13 mouse cellular contexts compared by ENCODE assay signal in the genomic region with DNA sequence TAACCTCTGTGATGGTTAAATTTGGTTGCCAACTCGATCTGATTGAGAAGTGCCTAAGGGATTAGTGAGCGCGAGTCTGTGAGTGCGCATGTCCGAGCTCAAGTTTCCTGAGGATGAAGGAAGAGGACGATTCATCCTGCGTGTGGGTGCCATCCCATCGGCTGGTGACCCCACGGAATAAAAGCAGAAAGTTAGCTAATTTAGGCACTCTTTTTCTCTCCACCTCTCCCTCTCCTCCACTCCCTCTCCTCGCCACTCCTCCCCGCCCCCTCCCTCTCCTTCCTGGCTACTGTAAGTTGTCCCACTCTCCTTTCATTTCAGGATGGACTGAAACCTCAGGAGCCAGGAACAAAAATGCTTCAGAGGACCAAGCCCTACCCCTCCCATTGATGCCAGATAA.
DNase-seq lines count a peak whose midpoint lies in the region; ATAC-seq and TF ChIP-seq lines count a peak whose summit lies in the region.
"Had no signal": no experiment of that assay in that cellular context is flagged by ENCODE, and none has a peak within 500 bp of the region (broad histone marks: within the 10 kb centered on the region; RNA-seq: fewer than 3 reads in every experiment).

No protein-coding gene starts in this region.

- no peaks in the 10 kb centered on the region for H3K36me3 ChIP-seq in hindbrain, embryonic 14.5 days (replicated peaks; ENCODE audit: control insufficient read depth, insufficient read depth)
- no peaks in the 10 kb centered on the region for H3K36me3 ChIP-seq in hindbrain, embryonic 11.5 days (ENCODE audit: control insufficient read depth, insufficient read depth, low read length)
- H3K36me3 ChIP-seq in lung, embryonic 14.5 days (ENCODE audit: insufficient read depth), result no peaks in the 10 kb centered on the region
- no peaks in the 10 kb centered on the region for H3K36me3 ChIP-seq in ES-E14 (ENCODE audit: control insufficient read depth, insufficient read depth, low read length, poor library complexity, severe bottlenecking)
- H3K36me3 ChIP-seq: limb, embryonic 12.5 days; lung, embryonic 15.5 days had no signal

- TF ChIP-seq CTCF in lung, embryonic 14.5 days (IDR thresholded peaks at IDR 0.05; ENCODE audit: low read depth), result no peak

- no peaks in the 10 kb centered on the region for H3K27me3 ChIP-seq in hindbrain, embryonic 14.5 days (ENCODE audit: control insufficient read depth, insufficient read depth, low read length)
- no peaks in the 10 kb centered on the region for H3K27me3 ChIP-seq in hindbrain, embryonic 11.5 days (ENCODE audit: control insufficient read depth, insufficient read depth, low read length)
- H3K27me3 ChIP-seq in lung, embryonic 14.5 days (ENCODE audit: insufficient read depth, low read length), result no peaks in the 10 kb centered on the region
- H3K27me3 ChIP-seq: limb, embryonic 12.5 days; lung, embryonic 15.5 days; Patski had no signal

- no peak overlapping the region for H3K27ac ChIP-seq in hindbrain, embryonic 14.5 days
- H3K27ac ChIP-seq in hindbrain, embryonic 11.5 days (ENCODE audit: low read depth, low read length), result no peak overlapping the region
- H3K27ac ChIP-seq in lung, embryonic 14.5 days (ENCODE audit: low read depth), result no peak overlapping the region
- H3K27ac ChIP-seq in ES-E14 (ENCODE audit: insufficient read depth, low read depth, low read length, poor library complexity, severe bottlenecking), result peak overlapping the region; percentile 50; the same call in 1 of the 2 replicates
- no peak overlapping the region for H3K27ac ChIP-seq in brown adipose tissue, adult 24 weeks (replicated peaks; ENCODE audit: low read depth, low read length)
- H3K27ac ChIP-seq: limb, embryonic 12.5 days; lung, embryonic 15.5 days had no signal

- ATAC-seq in hindbrain, embryonic 14.5 days (ENCODE audit: low FRiP score), result no peak
- ATAC-seq in hindbrain, embryonic 11.5 days (ENCODE audit: low FRiP score), result no peak
- no peak for ATAC-seq in lung, embryonic 14.5 days (ENCODE audit: insufficient read depth)
- ATAC-seq: Patski had no signal

- in situ Hi-C loops in ES-E14 (cut with MboI; ENCODE audit: low sequenced_read_pairs in 2 of 2, unreplicated experiment in 2 of 2), result no loop called here

- H3K4me3 ChIP-seq in hindbrain, embryonic 14.5 days (replicated peaks; ENCODE audit: low read length), result peak overlapping the region; percentile 3; the same call in 1 of the 2 replicates
- no peak overlapping the region for H3K4me3 ChIP-seq in hindbrain, embryonic 11.5 days (ENCODE audit: low read depth, low read length)
- peak overlapping the region; percentile 30 for H3K4me3 ChIP-seq in lung, embryonic 14.5 days (ENCODE audit: low read depth, low read length)
- no peak overlapping the region for H3K4me3 ChIP-seq in ES-E14 (ENCODE audit: insufficient read depth in 1 of 2, low read depth in 1 of 2, low read length in 2 of 2, poor library complexity in 1 of 2, severe bottlenecking in 1 of 2)
- H3K4me3 ChIP-seq in brown adipose tissue, adult 24 weeks (ENCODE audit: insufficient read depth, low read depth, low read length), result peak overlapping the region; percentile 21
- H3K4me3 ChIP-seq: limb, embryonic 12.5 days; lung, embryonic 15.5 days had no signal

- peak overlapping the region; percentile 36 for H3K4me2 ChIP-seq in hindbrain, embryonic 14.5 days (replicated peaks)
- H3K4me2 ChIP-seq in hindbrain, embryonic 11.5 days (replicated peaks; ENCODE audit: low read depth, low read length), result no peak overlapping the region
- H3K4me2 ChIP-seq in lung, embryonic 14.5 days, result peak overlapping the region; percentile 57
- H3K4me2 ChIP-seq: limb, embryonic 12.5 days; lung, embryonic 15.5 days had no signal

- no peak for DNase-seq in hindbrain, embryonic 14.5 days (ENCODE audit: low spot score)
- DNase-seq in hindbrain, embryonic 11.5 days (ENCODE audit: low spot score), result no peak
- no peak for DNase-seq in lung, embryonic 14.5 days
- DNase-seq in lung, postnatal 25 days (ENCODE audit: low spot score), result no peak
- DNase-seq in ES-E14 (ENCODE audit: low read depth, low spot score), result no peak
- DNase-seq in spleen, postnatal 4 days (ENCODE audit: low spot score in 2 of 2), result no peak
- DNase-seq: cerebellum, adult 18-20 months; right cerebral cortex, adult 18-20 months; thymus, adult 2 months had no signal

- H3K4me1 ChIP-seq in hindbrain, embryonic 14.5 days (replicated peaks; ENCODE audit: control insufficient read depth, insufficient read depth, low read length), result no peaks in the 10 kb centered on the region
- H3K4me1 ChIP-seq in hindbrain, embryonic 11.5 days (replicated peaks; ENCODE audit: control insufficient read depth, insufficient read depth, low read length), result no peaks in the 10 kb centered on the region
- H3K4me1 ChIP-seq in lung, embryonic 14.5 days (ENCODE audit: insufficient read depth), result 0 out of 2 replicates have a peak, but pooled peaks cover 2% of the 10 kb centered on the region
- peaks cover 0 to 2% of the 10 kb centered on the region in 2 experiments; a peak in 2 of 4 replicates for H3K4me1 ChIP-seq in ES-E14 (ENCODE audit: control insufficient read depth in 2 of 2, insufficient read depth in 2 of 2, low read length in 2 of 2, poor library complexity in 1 of 2)
- H3K4me1 ChIP-seq in brown adipose tissue, adult 24 weeks (ENCODE audit: control insufficient read depth, insufficient read depth, insufficient read length, low read length), result no peaks in the 10 kb centered on the region; the same call in 1 of the 2 replicates
- H3K4me1 ChIP-seq: limb, embryonic 12.5 days; lung, embryonic 15.5 days had no signal

- WGBS in hindbrain, embryonic 14.5 days, result 37% methylated on average over 11 of the region's 11 CpGs
- no CpG with 5 or more reads among the region's 11 CpGs for WGBS in hindbrain, embryonic 11.5 days
- 15% methylated on average over 11 of the region's 11 CpGs for WGBS in lung, embryonic 14.5 days

- no peaks in the 10 kb centered on the region for H3K9me3 ChIP-seq in hindbrain, embryonic 14.5 days (ENCODE audit: control insufficient read depth, low read length)
- no peaks in the 10 kb centered on the region for H3K9me3 ChIP-seq in hindbrain, embryonic 11.5 days (ENCODE audit: control insufficient read depth, low read length)
- H3K9me3 ChIP-seq in lung, embryonic 14.5 days (ENCODE audit: low read depth, low read length), result no peaks in the 10 kb centered on the region
- no peaks in the 10 kb centered on the region for H3K9me3 ChIP-seq in ES-E14 (ENCODE audit: control insufficient read depth, insufficient read depth, low read depth, low read length)
- H3K9me3 ChIP-seq: limb, embryonic 12.5 days; lung, embryonic 15.5 days had no signal

- H3K9ac ChIP-seq in hindbrain, embryonic 14.5 days, result no peak overlapping the region
- no peak overlapping the region for H3K9ac ChIP-seq in hindbrain, embryonic 11.5 days (ENCODE audit: low read depth, low read length)
- H3K9ac ChIP-seq in lung, embryonic 14.5 days, result 0 out of 2 replicates have a peak overlapping the region, but pooled peaks have one; percentile 23
- no peak overlapping the region for H3K9ac ChIP-seq in ES-E14 (ENCODE audit: insufficient read depth, low read depth, low read length, poor library complexity, severe bottlenecking)
- H3K9ac ChIP-seq: limb, embryonic 12.5 days; lung, embryonic 15.5 days had no signal

TF ChIP-seq in ES-E14, 5 proteins besides CTCF, POLR2A, EP300 and RAD21:
- TF ChIP-seq ZNF384 (IDR thresholded peaks at IDR 0.05; ENCODE audit: low read depth, low read length), result no peak
- TF ChIP-seq MAFK (IDR thresholded peaks at IDR 0.05; ENCODE audit: insufficient read depth, low read depth, low read length), result no peak
- no peak for TF ChIP-seq CHD2 (IDR thresholded peaks at IDR 0.05; ENCODE audit: low read depth, low read length)
- TF ChIP-seq ZC3H11A (IDR thresholded peaks at IDR 0.05; ENCODE audit: borderline replicate concordance, low read depth, low read length), result no peak

Comparison
In these comparisons a context has a peak if more than half of its experiments do, and no peak if none do; other contexts are left out.
1. H3K4me3 ChIP-seq: peak in hindbrain, embryonic 14.5 days (single experiment), lung, embryonic 14.5 days (single experiment) and brown adipose tissue, adult 24 weeks (single experiment); none in hindbrain, embryonic 11.5 days (single experiment) and ES-E14 (0 of 2).